Mouse (Mus musculus): Measurements from ENCODE around the gene Gm49392. TPM values are rescaled to one million over a fixed set of nuclear protein-coding genes. Genes with fewer than 3 reads are reported as not detected.
"Not testable (repeated sequence)": the region's sequence is repeated elsewhere in the genome, so short reads cannot be mapped to it uniquely, and the experiment has no call there.

Gm49392 gene
- polyA plus RNA-seq (2012; rRNA removed) = 0.38 and 0.60 TPM in 2 replicates

DNA sequence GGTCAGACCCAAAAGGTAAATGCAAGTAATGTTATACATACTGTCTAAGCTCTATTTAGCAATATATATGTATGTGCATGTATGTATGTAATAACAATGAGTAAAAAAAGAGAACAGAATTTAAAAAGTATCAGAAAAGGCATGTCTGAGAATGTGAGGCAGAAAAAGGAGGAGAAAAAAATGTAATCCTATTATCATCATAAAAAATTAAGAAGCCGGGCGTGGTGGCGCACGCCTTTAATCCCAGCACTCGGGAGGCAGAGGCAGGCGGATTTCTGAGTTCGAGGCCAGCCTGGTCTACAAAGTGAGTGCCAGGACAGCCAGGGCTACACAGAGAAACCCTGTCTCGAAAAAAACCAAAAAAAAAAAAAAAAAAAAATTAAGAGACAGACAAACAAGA is at the start of gene Gm49392:
TSS of gene Gm49392 (minus strand) at position 101 of the 400 bp plus-strand sequence.
- not testable (repeated sequence) for H3K4me1 ChIP-seq (replicated peaks; ENCODE audit: control insufficient read depth, insufficient read depth, low read length)
- peak within 1 kb of the TSS; percentile 49; the same call in 1 of the 2 replicates for H3K27ac ChIP-seq (ENCODE audit: control insufficient read depth, insufficient read depth, low read length)
- 83% methylated on average over 8 of the region's 8 CpGs for WGBS

DNA sequence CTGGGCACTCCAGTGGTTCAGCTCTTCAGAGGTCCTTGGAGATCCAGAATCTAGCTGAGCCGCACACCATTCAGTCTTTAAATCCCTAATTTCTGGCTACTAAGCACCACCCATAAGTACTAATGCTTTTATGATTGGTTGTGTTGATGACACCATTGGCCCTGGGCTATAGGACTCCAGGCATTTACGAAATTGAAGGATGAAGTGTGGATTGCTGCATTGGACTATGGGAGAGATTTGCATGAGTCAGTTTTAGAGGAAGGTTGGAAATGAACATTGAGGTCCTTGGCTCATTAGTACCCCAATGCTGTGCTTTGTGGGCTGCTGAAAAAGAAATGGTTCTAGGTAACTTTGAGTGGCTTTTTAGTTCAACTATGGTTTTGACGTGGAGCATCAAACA is 45.2 kb upstream of the Gm49392 start, which contains the start of gene Tpbpa:
TSS of gene Tpbpa (minus strand) at position 101 of the 400 bp plus-strand sequence.
- not testable (repeated sequence) for H3K36me3 ChIP-seq (ENCODE audit: control insufficient read depth, insufficient read depth, low read length); H3K4me3 ChIP-seq (ENCODE audit: control insufficient read depth, insufficient read depth, low read length); H3K27ac ChIP-seq (ENCODE audit: control insufficient read depth, insufficient read depth, low read length); H3K27me3 ChIP-seq (ENCODE audit: control insufficient read depth, insufficient read depth, low read length); DNase-seq; H3K4me1 ChIP-seq (replicated peaks; ENCODE audit: control insufficient read depth, insufficient read depth, low read length)
- 87% methylated on average over 3 of the region's 3 CpGs for WGBS

More for the DNA sequence above, at the start of gene Gm49392:
- not testable (repeated sequence) for H3K4me3 ChIP-seq (ENCODE audit: control insufficient read depth, insufficient read depth, low read length); H3K36me3 ChIP-seq (ENCODE audit: control insufficient read depth, insufficient read depth, low read length); DNase-seq; H3K27me3 ChIP-seq (ENCODE audit: control insufficient read depth, insufficient read depth, low read length)

DNA sequence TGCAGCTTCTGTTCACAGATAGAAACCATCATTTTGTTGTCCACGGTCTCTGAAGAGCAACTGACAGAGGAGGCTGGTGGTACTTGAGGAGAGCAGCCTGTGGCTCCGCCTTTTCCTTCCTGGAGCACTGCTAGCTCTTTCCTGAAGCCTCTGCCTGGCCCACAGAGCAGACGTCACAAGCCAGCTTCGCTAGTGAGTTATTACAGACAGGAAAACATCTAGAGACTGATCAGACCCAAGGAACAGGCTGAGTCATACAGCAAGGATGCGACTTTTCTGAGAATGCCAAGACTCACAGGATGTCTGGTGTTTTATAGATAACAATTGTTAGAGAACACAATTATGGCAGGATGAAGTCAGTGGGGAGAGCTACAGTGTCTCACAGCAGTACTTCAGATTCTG is 39.8 kb upstream of the Gm49392 start, which contains the start of the genes Gm49391 and Ctla2a:
TSS of gene Gm49391 (minus strand) at position 72 of the 402 bp plus-strand sequence.
TSS of gene Ctla2a (minus strand) at position 126 of the 402 bp plus-strand sequence.
- WGBS = 3% methylated on average over 5 of the region's 5 CpGs
- no peaks in the 10 kb centered on the region for H3K27me3 ChIP-seq (ENCODE audit: control insufficient read depth, insufficient read depth, low read length)
- H3K27ac ChIP-seq (ENCODE audit: control insufficient read depth, insufficient read depth, low read length) = no peak within 1 kb of the TSS
- peak; percentile 6 for DNase-seq
- TF ChIP-seq POLR2A (IDR thresholded peaks at IDR 0.05; ENCODE audit: control insufficient read depth, extremely low read depth, insufficient read depth, low read length, poor library complexity) = no peak
- TF ChIP-seq CTCF (IDR thresholded peaks at IDR 0.05; ENCODE audit: borderline replicate concordance, control insufficient read depth, extremely low read depth, insufficient read depth, low read length, poor library complexity) = no peak
- peaks cover 4% of the 10 kb centered on the region; the same call in 1 of the 2 replicates for H3K4me1 ChIP-seq (replicated peaks; ENCODE audit: control insufficient read depth, insufficient read depth, low read length)
- H3K4me3 ChIP-seq (ENCODE audit: control insufficient read depth, insufficient read depth, low read length) = no peak within 1 kb of the TSS
- H3K36me3 ChIP-seq (ENCODE audit: control insufficient read depth, insufficient read depth, low read length) = no peaks in the 10 kb centered on the region

DNA sequence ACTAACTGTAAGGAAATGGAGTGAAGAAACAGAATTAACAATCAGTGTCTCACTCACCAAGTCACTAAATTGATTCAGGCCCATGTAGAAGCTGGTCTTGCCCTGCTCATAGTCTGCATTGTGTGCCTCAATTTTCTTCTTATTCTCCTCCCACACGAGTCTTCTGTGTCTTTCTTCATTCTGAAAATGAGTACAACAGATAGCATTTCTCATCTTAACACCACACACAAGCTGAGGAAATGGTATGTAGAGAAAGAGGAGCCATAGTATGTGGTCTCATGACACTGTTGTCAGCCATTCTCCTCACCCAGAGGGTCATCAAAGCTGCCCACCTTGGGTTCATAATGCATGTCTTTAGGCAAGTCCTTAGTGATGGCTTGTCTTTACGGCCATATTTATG is 38.8 kb upstream of the Gm49392 start, which contains the start of gene Gm49393:
TSS of gene Gm49393 (minus strand) at position 101 of the 400 bp plus-strand sequence.
- H3K4me1 ChIP-seq (replicated peaks; ENCODE audit: control insufficient read depth, insufficient read depth, low read length); H3K36me3 ChIP-seq (ENCODE audit: control insufficient read depth, insufficient read depth, low read length); DNase-seq; H3K27me3 ChIP-seq (ENCODE audit: control insufficient read depth, insufficient read depth, low read length); H3K27ac ChIP-seq (ENCODE audit: control insufficient read depth, insufficient read depth, low read length); H3K4me3 ChIP-seq (ENCODE audit: control insufficient read depth, insufficient read depth, low read length): not testable (repeated sequence)
- 67% methylated on average over 2 of the region's 2 CpGs for WGBS

DNA sequence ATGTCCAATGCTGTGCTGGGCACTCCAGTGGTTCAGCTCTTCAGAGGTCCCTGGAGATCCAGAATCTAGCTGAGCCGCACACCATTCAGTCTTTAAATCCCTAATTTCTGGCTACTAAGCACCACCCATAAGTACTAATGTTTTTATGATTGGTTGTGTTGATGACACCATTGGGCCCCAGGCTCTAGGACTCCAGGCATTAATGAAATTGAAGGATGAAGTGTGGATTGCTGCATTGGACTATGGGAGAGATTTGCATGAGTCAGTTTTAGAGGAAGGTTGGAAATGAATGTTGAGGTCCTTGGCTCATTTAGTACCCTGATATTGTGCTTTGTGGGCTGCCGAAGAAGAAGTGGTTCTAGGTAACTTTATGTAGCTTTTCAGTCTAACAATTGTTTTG is 8.1 kb upstream of the Gm49392 start, which contains the start of gene Tpbpb:
TSS of gene Tpbpb (minus strand) at position 101 of the 400 bp plus-strand sequence.
- not testable (repeated sequence) for H3K27ac ChIP-seq (ENCODE audit: control insufficient read depth, insufficient read depth, low read length); H3K4me1 ChIP-seq (replicated peaks; ENCODE audit: control insufficient read depth, insufficient read depth, low read length); H3K4me3 ChIP-seq (ENCODE audit: control insufficient read depth, insufficient read depth, low read length); H3K27me3 ChIP-seq (ENCODE audit: control insufficient read depth, insufficient read depth, low read length); H3K36me3 ChIP-seq (ENCODE audit: control insufficient read depth, insufficient read depth, low read length); DNase-seq
- 63% methylated on average over 2 of the region's 2 CpGs for WGBS

DNA sequence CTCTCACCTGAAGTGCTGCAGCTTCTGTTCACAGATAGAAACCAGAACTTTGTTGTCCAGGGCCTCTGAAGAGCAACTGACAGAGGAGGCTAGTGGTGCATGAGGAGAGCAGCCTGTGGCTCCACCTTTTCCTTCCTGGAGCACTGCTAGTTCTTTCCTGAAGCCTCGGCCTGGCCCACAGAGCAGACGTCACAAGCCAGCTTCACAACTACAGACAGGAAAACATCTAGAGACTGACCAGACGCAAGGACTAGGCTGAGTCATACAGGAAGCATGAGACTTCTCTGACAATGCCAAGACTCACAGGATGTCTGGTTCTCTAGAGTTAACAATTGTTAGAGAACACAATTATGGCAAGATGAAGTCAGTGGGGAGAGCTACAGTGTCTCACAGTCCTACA is 634 bp upstream of the Gm49392 start, which contains the start of gene Ctla2b:
TSS of gene Ctla2b (minus strand) at position 120 of the 400 bp plus-strand sequence.
- DNase-seq = peak; percentile 3
- TF ChIP-seq CTCF (IDR thresholded peaks at IDR 0.05; ENCODE audit: borderline replicate concordance, control insufficient read depth, extremely low read depth, insufficient read depth, low read length, poor library complexity) (no peak), POLR2A (IDR thresholded peaks at IDR 0.05; ENCODE audit: control insufficient read depth, extremely low read depth, insufficient read depth, low read length, poor library complexity) (no peak)
- 13% methylated on average over 3 of the region's 3 CpGs for WGBS
- Histone ChIP-seq H3K27ac (ENCODE audit: control insufficient read depth, insufficient read depth, low read length) (peak within 1 kb of the TSS; percentile 49; the same call in 1 of the 2 replicates), H3K27me3 (ENCODE audit: control insufficient read depth, insufficient read depth, low read length) (no peaks in the 10 kb centered on the region), H3K36me3 (ENCODE audit: control insufficient read depth, insufficient read depth, low read length) (no peaks in the 10 kb centered on the region), H3K4me3 (ENCODE audit: control insufficient read depth, insufficient read depth, low read length) (no peak within 1 kb of the TSS), H3K4me1 (replicated peaks; ENCODE audit: control insufficient read depth, insufficient read depth, low read length) (0 out of 2 replicates have a peak, but pooled peaks cover 2% of the 10 kb centered on the region)

DNA sequence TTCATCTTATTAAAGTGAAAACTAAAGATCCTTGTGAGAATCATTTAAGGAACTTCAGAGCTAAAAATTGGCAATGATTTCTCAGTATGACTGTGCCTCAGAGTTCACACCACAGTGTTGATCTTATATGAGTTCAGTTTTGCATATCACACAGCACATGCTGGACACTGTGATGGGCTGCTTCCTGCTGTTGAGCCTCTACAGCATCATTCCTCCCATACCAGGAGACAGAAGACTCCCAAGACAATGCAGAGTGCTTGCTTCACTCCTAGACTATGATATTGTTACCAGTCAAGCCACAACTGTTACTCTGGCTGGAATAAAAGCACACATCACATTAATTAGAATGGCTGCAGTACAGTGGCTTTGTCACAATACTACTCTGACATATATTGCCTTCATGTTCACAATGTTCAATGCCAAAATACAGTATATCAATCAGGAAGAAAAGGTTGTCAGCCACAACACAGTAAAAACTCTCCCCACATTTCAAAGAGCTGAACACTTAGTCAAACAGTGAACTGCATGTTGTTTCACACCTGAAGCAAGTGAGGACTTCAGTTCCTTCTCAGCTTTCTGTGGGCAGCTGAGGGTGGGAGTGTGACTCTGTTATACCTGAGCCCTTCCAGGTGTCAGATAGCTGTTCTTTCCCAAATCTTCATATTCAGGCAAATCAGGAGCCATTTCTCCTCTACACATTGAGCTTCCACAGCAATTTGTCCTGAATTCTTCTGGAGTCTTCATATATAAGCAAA is 1.1 kb downstream of the Gm49392 start:
- TF ChIP-seq POLR2A (IDR thresholded peaks at IDR 0.05; ENCODE audit: control insufficient read depth, extremely low read depth, insufficient read depth, low read length, poor library complexity) = no peak
- no peak for TF ChIP-seq CTCF (IDR thresholded peaks at IDR 0.05; ENCODE audit: borderline replicate concordance, control insufficient read depth, extremely low read depth, insufficient read depth, low read length, poor library complexity)
- DNase-seq = no peak
- Histone ChIP-seq H3K36me3 (ENCODE audit: control insufficient read depth, insufficient read depth, low read length) (no peaks in the 10 kb centered on the region), H3K4me3 (ENCODE audit: control insufficient read depth, insufficient read depth, low read length) (no peak overlapping the region), H3K27ac (ENCODE audit: control insufficient read depth, insufficient read depth, low read length) (no peak overlapping the region), H3K27me3 (ENCODE audit: control insufficient read depth, insufficient read depth, low read length) (no peaks in the 10 kb centered on the region), H3K4me1 (replicated peaks; ENCODE audit: control insufficient read depth, insufficient read depth, low read length) (0 out of 2 replicates have a peak, but pooled peaks cover 2% of the 10 kb centered on the region)

All from thymus, adult 2 months (tissue).